Mouse (Mus musculus): Measurements from ENCODE around the gene Gtpbp6. TPM values are rescaled to one million over a fixed set of nuclear protein-coding genes. Genes with fewer than 3 reads are reported as not detected.
A peak's percentile ranks its signal among the peaks of the same experiment; 100 is the strongest.
"Not testable (repeated sequence)": the region's sequence is repeated elsewhere in the genome, so short reads cannot be mapped to it uniquely, and the experiment has no call there.

Gene Gtpbp6
- total RNA-seq, 1 experiment from 2014 or later: 31.9 TPM

GRCm38 (mm10) chr5:110101716-110102347 lies 6.2 kb downstream of the Gtpbp6 start:
- no peak; the same call in 1 of the 2 replicates for ATAC-seq (replicated peaks; ENCODE audit: insufficient number of reproducible peaks, low FRiP score, low TSS enrichment, poor library complexity, severe bottlenecking)

- ATAC-seq (replicated peaks; ENCODE audit: insufficient number of reproducible peaks, low FRiP score, low TSS enrichment, poor library complexity, severe bottlenecking): no peak
These were observed 6.9 kb downstream of the Gtpbp6 start for GRCm38 (mm10) chr5:110100921-110101631.

- ATAC-seq (replicated peaks; ENCODE audit: insufficient number of reproducible peaks, low FRiP score, low TSS enrichment, poor library complexity, severe bottlenecking): no peak
These were observed 8.1 kb downstream of the Gtpbp6 start, which contains the start of gene Plcxd1 for GRCm38 (mm10) chr5:110099656-110100580. Gene Plcxd1, plus strand, starts transcription at chr5:110099969.

GRCm38 (mm10) chr5:110098991-110099477 lies 9.0 kb downstream of the Gtpbp6 start:
- no peak for ATAC-seq (replicated peaks; ENCODE audit: insufficient number of reproducible peaks, low FRiP score, low TSS enrichment, poor library complexity, severe bottlenecking)

GRCm38 (mm10) chr5:110094847-110095213 lies 13.2 kb downstream of the Gtpbp6 start:
- ATAC-seq (replicated peaks; ENCODE audit: insufficient number of reproducible peaks, low FRiP score, low TSS enrichment, poor library complexity, severe bottlenecking): no peak

- ATAC-seq (replicated peaks; ENCODE audit: insufficient number of reproducible peaks, low FRiP score, low TSS enrichment, poor library complexity, severe bottlenecking): peak; percentile 99
These were observed 13.8 kb downstream of the Gtpbp6 start, which contains the start of gene Gm35315 for GRCm38 (mm10) chr5:110094030-110094846. Gene Gm35315, minus strand, starts transcription at chr5:110094420.

DNA sequence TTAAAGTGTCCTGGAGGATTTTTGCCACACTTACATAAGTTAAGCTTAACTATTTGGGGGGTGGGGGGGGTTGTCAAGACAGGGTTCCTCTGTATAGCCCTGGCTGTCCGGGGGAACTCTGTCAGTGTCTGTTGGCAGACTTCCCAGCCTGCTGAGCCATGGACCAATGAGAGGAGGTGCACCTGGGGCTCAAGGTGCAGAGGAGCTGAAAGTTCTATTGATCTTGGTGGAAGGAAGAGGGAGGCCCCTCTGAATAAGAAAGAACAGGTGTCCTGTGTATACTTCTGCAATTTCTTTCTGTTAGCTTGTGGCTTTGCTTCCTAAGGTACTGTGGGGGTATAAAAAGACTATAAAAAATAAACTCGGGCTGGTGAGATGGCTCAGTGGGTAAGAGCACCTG lies 16.5 kb downstream of the Gtpbp6 start:
- ATAC-seq (replicated peaks; ENCODE audit: insufficient number of reproducible peaks, low FRiP score, low TSS enrichment, poor library complexity, severe bottlenecking): no peak

GRCm38 (mm10) chr5:110086161-110086866 lies 21.7 kb downstream of the Gtpbp6 start:
- no peak for ATAC-seq (replicated peaks; ENCODE audit: insufficient number of reproducible peaks, low FRiP score, low TSS enrichment, poor library complexity, severe bottlenecking)

GRCm38 (mm10) chr5:110082961-110083360 lies 25.0 kb downstream of the Gtpbp6 start:
- ATAC-seq (replicated peaks; ENCODE audit: insufficient number of reproducible peaks, low FRiP score, low TSS enrichment, poor library complexity, severe bottlenecking): no peak

- not testable (repeated sequence) for ATAC-seq (replicated peaks; ENCODE audit: insufficient number of reproducible peaks, low FRiP score, low TSS enrichment, poor library complexity, severe bottlenecking)
These were observed 35.6 kb downstream of the Gtpbp6 start, which contains the start of gene Gm17655 for GRCm38 (mm10) chr5:110072413-110072812. Gene Gm17655, minus strand, starts transcription at chr5:110072513.

GRCm38 (mm10) chr5:110057637-110058408 lies 50.2 kb downstream of the Gtpbp6 start:
- peak; percentile 97 for ATAC-seq (replicated peaks; ENCODE audit: insufficient number of reproducible peaks, low FRiP score, low TSS enrichment, poor library complexity, severe bottlenecking)

Other genes with a start within 250 kb of the Gtpbp6 start
- 14.0 to 34.6 TPM (median 17.2 TPM) in 3 replicates for gene Gm15446, start 184.8 kb downstream of the Gtpbp6 start, total RNA-seq (2017)
- 12.5 to 78.7 TPM (median 59.7 TPM) in 3 replicates for gene Zfp932, start 111.7 kb downstream of the Gtpbp6 start, total RNA-seq (2017)
- 2.0 to 47.1 TPM (median 6.6 TPM) in 3 replicates for gene Gm17655, start 35.7 kb downstream of the Gtpbp6 start, total RNA-seq (2017)
- gene Gm35315, start 13.8 kb downstream of the Gtpbp6 start, total RNA-seq (2017): 0.39 to 0.76 TPM in 2 of 3 replicates, not detected in the other
- 0.10 to 2.3 TPM in 2 of 3 replicates, not detected in the other for gene Plcxd1, start 8.2 kb downstream of the Gtpbp6 start, total RNA-seq (2017)
- 6.8 to 11.4 TPM (median 11.3 TPM) in 3 replicates for gene Zfp605, start 1.9 kb upstream of the Gtpbp6 start, total RNA-seq (2017)
- 84.6 to 106 TPM (median 89.6 TPM) in 3 replicates for gene Chfr, start 27.6 kb upstream of the Gtpbp6 start, total RNA-seq (2017)
- 26.9 to 50.9 TPM (median 39.0 TPM) in 3 replicates for gene Golga3, start 68.5 kb upstream of the Gtpbp6 start, total RNA-seq (2017)
- 62.3 to 65.9 TPM (median 64.4 TPM) in 3 replicates for gene Ankle2, start 122.8 kb upstream of the Gtpbp6 start, total RNA-seq (2017)
- gene Pgam5, start 161.7 kb upstream of the Gtpbp6 start, total RNA-seq (2017): 23.6 to 27.7 TPM (median 24.7 TPM) in 3 replicates
- 0.53 to 9.9 TPM (median 2.7 TPM) in 3 replicates for gene Pxmp2, start 178.0 kb upstream of the Gtpbp6 start, total RNA-seq (2017)
- 2.1 to 5.1 TPM (median 4.1 TPM) in 3 replicates for gene Pole, start 178.1 kb upstream of the Gtpbp6 start, total RNA-seq (2017)
- not detected in 3 replicates for gene P2rx2, start 235.0 kb upstream of the Gtpbp6 start, total RNA-seq (2017)
- gene Lrcol1, start 236.5 kb upstream of the Gtpbp6 start, total RNA-seq (2017): not detected in 3 replicates

Measured in monocyte, adult 5-6 weeks (primary cell).